Mouse (Mus musculus) stomach, embryonic 15.5 days (tissue): ENCODE results near the gene Map3k19. TPM values are rescaled to one million over a fixed set of nuclear protein-coding genes. Genes with fewer than 3 reads are reported as not detected.

Experiments used
- ATAC-seq: fragments of 200-750 bp; cut with Nextera tagmentation; 2 replicates; pipeline ENCODE4 v1.8.0; 2017; ENCODE audit warnings: low read depth, moderate number of reproducible peaks, moderate TSS enrichment; ENCODE audit not compliant: insufficient read depth, low FRiP score
- H3K27ac ChIP-seq: fragments of 300-500 bp; sonication (generic); 2 replicates; pipeline ENCODE4 v1.5.1; 2015; ENCODE audit warnings: mild to moderate bottlenecking, inconsistent platforms
- H3K27me3 ChIP-seq: fragments of 300-500 bp; sonication (generic); replicated peaks from 2 replicates; pipeline ENCODE4 v1.6.1; 2015; ENCODE audit warnings: inconsistent platforms
- H3K36me3 ChIP-seq: fragments of 300-500 bp; sonication (generic); 2 replicates; pipeline ENCODE4 v1.6.1; 2015; ENCODE audit warnings: inconsistent platforms
- H3K4me1 ChIP-seq: fragments of 300-500 bp; sonication (generic); 2 replicates; pipeline ENCODE4 v1.6.1; 2015; ENCODE audit warnings: inconsistent platforms
- H3K4me2 ChIP-seq: fragments of 300-500 bp; sonication (generic); 2 replicates; pipeline ENCODE4 v1.6.1; 2015; ENCODE audit warnings: mild to moderate bottlenecking, inconsistent platforms
- H3K4me3 ChIP-seq: fragments of 300-500 bp; sonication (generic); replicated peaks from 2 replicates; pipeline ENCODE4 v1.5.1; 2015; ENCODE audit warnings: inconsistent platforms
- H3K9ac ChIP-seq: fragments of 300-500 bp; sonication (generic); 2 replicates; pipeline ENCODE4 v1.6.1; 2015; ENCODE audit warnings: inconsistent platforms
- H3K9me3 ChIP-seq: fragments of 300-500 bp; sonication (generic); 2 replicates; pipeline ENCODE4 v1.6.1; 2016; ENCODE audit warnings: inconsistent platforms
- WGBS: fragments of 180-500 bp; shearing (Covaris S2); methylation state at CpG from one replicate; pipeline ENCODE4 v1.1.7; 2015; 5-methylcytosine and 5-hydroxymethylcytosine counted together
- polyA plus RNA-seq: library from polyadenylated mRNA; unstranded; fragments of >200 nt; fragmentation: Nextera tagmentation; extraction: Ambion mirVana; gene quantifications from 2 replicates; pipeline ENCODE4 v1.2.1, GENCODE M21; 2015

Gene Map3k19
- polyA plus RNA-seq, 1 experiment from 2014 or later = not detected

DNA sequence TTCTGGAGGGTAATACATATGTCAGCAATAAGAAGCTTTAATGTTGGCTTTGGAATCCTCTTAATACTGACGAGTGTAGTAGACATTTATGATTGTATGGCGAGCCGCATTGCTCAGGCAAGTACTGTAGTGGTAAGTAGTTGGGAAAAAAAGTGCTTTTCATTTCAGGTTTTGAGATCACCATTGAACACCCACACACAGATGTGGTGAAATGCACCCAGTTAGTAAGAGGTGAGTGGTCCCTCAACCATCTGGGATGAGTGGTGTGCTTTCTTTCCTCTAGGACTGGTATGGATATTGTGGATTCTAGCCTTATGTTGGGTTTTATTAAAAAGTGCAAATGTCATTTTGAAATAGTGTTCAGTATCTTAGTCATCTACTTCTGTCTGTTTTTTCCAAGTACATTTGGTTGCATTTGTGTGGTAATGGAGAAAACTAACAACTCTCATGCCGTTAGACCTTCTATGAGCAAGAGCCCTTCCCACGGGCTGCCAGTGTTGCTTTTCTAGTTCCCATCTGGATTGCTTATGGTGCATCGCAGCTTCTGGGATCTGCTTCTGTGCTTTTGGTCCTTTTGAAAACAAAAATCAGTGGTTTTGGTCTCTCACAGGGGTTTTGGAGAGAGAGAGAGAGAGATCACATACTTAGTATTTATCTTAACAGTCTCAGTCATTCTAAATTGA is 59.6 kb downstream of the Map3k19 start:
- H3K27me3 ChIP-seq = no peaks in the 10 kb centered on the region
- no peak overlapping the region for H3K27ac ChIP-seq
- no peaks in the 10 kb centered on the region for H3K4me1 ChIP-seq
- H3K9me3 ChIP-seq = no peaks in the 10 kb centered on the region
- ATAC-seq = no peak
- H3K4me3 ChIP-seq = no peak overlapping the region
- 87% methylated on average over 6 of the region's 6 CpGs for WGBS
- no peak overlapping the region for H3K9ac ChIP-seq
- H3K36me3 ChIP-seq = peaks cover 8% of the 10 kb centered on the region; the same call in 1 of the 2 replicates
- no peak overlapping the region for H3K4me2 ChIP-seq

DNA sequence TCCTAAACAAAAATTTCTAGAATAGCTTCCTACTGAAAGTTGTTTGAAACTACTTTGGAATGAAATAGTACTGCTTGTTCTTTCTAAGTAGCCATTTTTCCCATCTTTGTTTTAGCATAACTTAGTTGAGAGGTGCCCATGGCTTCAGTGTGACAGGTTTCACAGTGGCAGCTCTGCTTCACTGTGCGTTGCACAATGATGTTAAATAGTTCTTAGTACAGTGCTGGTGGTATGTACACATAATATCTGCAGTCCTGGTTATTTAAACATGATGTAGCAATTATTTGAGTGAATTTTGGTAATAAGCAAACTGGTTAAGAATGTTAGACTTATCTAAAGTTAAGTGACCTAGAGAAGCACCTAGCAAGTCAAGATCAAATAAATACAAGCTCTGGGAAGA is 61.4 kb downstream of the Map3k19 start:
- no peaks in the 10 kb centered on the region for H3K36me3 ChIP-seq
- H3K27me3 ChIP-seq = no peaks in the 10 kb centered on the region
- H3K9ac ChIP-seq = no peak overlapping the region
- 80% methylated on average over 1 of the region's 1 CpGs for WGBS
- H3K27ac ChIP-seq = no peak overlapping the region
- no peak overlapping the region for H3K4me2 ChIP-seq
- ATAC-seq = no peak
- no peak overlapping the region for H3K4me3 ChIP-seq
- no peaks in the 10 kb centered on the region for H3K4me1 ChIP-seq
- H3K9me3 ChIP-seq = no peaks in the 10 kb centered on the region

- Histone ChIP-seq H3K4me1 (no peaks in the 10 kb centered on the region), H3K36me3 (no peaks in the 10 kb centered on the region), H3K4me2 (no peak overlapping the region), H3K4me3 (no peak overlapping the region), H3K27me3 (no peaks in the 10 kb centered on the region), H3K9ac (no peak overlapping the region), H3K9me3 (no peaks in the 10 kb centered on the region), H3K27ac (no peak overlapping the region)
- no peak for ATAC-seq
- 82% methylated on average over 6 of the region's 6 CpGs for WGBS
These were observed 65.9 kb downstream of the Map3k19 start for GRCm38 (mm10) chr1:127788943-127789342.

GRCm38 (mm10) chr1:127785882-127786281 is 68.9 kb downstream of the Map3k19 start:
- H3K4me3 ChIP-seq = no peak overlapping the region
- no peaks in the 10 kb centered on the region for H3K36me3 ChIP-seq
- WGBS = 39% methylated on average over 1 of the region's 1 CpGs
- H3K27ac ChIP-seq = no peak overlapping the region
- no peaks in the 10 kb centered on the region for H3K4me1 ChIP-seq
- H3K27me3 ChIP-seq = no peaks in the 10 kb centered on the region
- no peak overlapping the region for H3K4me2 ChIP-seq
- no peaks in the 10 kb centered on the region for H3K9me3 ChIP-seq
- H3K9ac ChIP-seq = no peak overlapping the region
- ATAC-seq = no peak

GRCm38 (mm10) chr1:127783862-127784261 is 71.0 kb downstream of the Map3k19 start:
- ATAC-seq = no peak
- Histone ChIP-seq H3K9ac (no peak overlapping the region), H3K27ac (no peak overlapping the region), H3K36me3 (no peaks in the 10 kb centered on the region), H3K9me3 (no peaks in the 10 kb centered on the region), H3K4me1 (no peaks in the 10 kb centered on the region), H3K4me3 (no peak overlapping the region), H3K27me3 (no peaks in the 10 kb centered on the region), H3K4me2 (no peak overlapping the region)

DNA sequence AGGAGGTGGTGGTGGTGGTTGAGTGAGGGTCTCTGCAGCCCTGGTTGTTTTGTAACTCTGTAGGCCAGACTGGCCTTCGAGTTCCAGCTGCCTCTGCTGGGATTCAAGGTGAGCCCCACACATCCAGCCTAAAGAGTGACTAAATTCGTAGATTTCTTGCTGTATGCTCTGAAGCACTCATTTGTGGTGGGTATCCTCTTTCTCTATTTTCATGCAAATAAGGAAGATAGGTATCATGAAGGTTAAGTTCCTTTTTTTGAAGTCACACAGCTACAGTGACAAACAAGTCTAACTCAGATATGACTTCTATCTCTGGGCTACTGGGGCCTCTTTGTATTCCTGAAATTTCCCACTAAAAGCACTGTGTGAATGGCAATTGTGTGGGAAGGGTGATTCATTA is 74.0 kb downstream of the Map3k19 start:
- ATAC-seq = no peak
- WGBS = 76% methylated on average over 2 of the region's 2 CpGs

GRCm38 (mm10) chr1:127780142-127780541 is 74.7 kb downstream of the Map3k19 start:
- Histone ChIP-seq H3K4me3 (no peak overlapping the region), H3K4me2 (no peak overlapping the region), H3K9me3 (no peaks in the 10 kb centered on the region), H3K27ac (no peak overlapping the region), H3K9ac (no peak overlapping the region), H3K36me3 (no peaks in the 10 kb centered on the region), H3K4me1 (0 out of 2 replicates have a peak, but pooled peaks cover 6% of the 10 kb centered on the region), H3K27me3 (no peaks in the 10 kb centered on the region)
- no peak for ATAC-seq
- WGBS = 21% methylated on average over 3 of the region's 3 CpGs

More for the DNA sequence above, 74.0 kb downstream of the Map3k19 start:
- Histone ChIP-seq H3K27ac (no peak overlapping the region), H3K27me3 (no peaks in the 10 kb centered on the region), H3K4me3 (no peak overlapping the region), H3K9ac (no peak overlapping the region), H3K9me3 (no peaks in the 10 kb centered on the region), H3K36me3 (no peaks in the 10 kb centered on the region), H3K4me2 (no peak overlapping the region), H3K4me1 (0 out of 2 replicates have a peak, but pooled peaks cover 6% of the 10 kb centered on the region)

- WGBS = 88% methylated on average over 3 of the region's 3 CpGs
- H3K27me3 ChIP-seq = no peaks in the 10 kb centered on the region
- H3K9me3 ChIP-seq = no peaks in the 10 kb centered on the region
- no peaks in the 10 kb centered on the region for H3K36me3 ChIP-seq
- no peak for ATAC-seq
- no peak overlapping the region for H3K4me2 ChIP-seq
- H3K4me1 ChIP-seq = 0 out of 2 replicates have a peak, but pooled peaks cover 6% of the 10 kb centered on the region
- no peak overlapping the region for H3K9ac ChIP-seq
- no peak overlapping the region for H3K27ac ChIP-seq
- H3K4me3 ChIP-seq = no peak overlapping the region
These were observed 76.2 kb downstream of the Map3k19 start for GRCm38 (mm10) chr1:127778611-127779010.

GRCm38 (mm10) chr1:127776246-127776645 is 78.6 kb downstream of the Map3k19 start:
- peaks cover 6% of the 10 kb centered on the region; the same call in 1 of the 2 replicates for H3K4me1 ChIP-seq
- peak overlapping the region; percentile 37 for H3K4me2 ChIP-seq
- no peak overlapping the region; the same call in 1 of the 2 replicates for H3K27ac ChIP-seq
- peak overlapping the region; percentile 14; the same call in 1 of the 2 replicates for H3K4me3 ChIP-seq
- no peak for ATAC-seq
- no peaks in the 10 kb centered on the region for H3K27me3 ChIP-seq
- H3K9me3 ChIP-seq = no peaks in the 10 kb centered on the region
- no peak overlapping the region for H3K9ac ChIP-seq
- whole genome bisulfite sequencing = 49% methylated on average over 6 of the region's 6 CpGs
- H3K36me3 ChIP-seq = no peaks in the 10 kb centered on the region

- Histone ChIP-seq H3K4me3 (peak overlapping the region; percentile 86), H3K4me1 (peaks cover 6% of the 10 kb centered on the region; the same call in 1 of the 2 replicates), H3K27ac (no peak overlapping the region), H3K36me3 (no peaks in the 10 kb centered on the region), H3K4me2 (peak overlapping the region; percentile 59), H3K27me3 (no peaks in the 10 kb centered on the region), H3K9ac (peak overlapping the region; percentile 92; the same call in 1 of the 2 replicates), H3K9me3 (no peaks in the 10 kb centered on the region)
- 8% methylated on average over 10 of the region's 10 CpGs for WGBS
- no peak for ATAC-seq
These were observed 79.6 kb downstream of the Map3k19 start for GRCm38 (mm10) chr1:127775206-127775720.

DNA sequence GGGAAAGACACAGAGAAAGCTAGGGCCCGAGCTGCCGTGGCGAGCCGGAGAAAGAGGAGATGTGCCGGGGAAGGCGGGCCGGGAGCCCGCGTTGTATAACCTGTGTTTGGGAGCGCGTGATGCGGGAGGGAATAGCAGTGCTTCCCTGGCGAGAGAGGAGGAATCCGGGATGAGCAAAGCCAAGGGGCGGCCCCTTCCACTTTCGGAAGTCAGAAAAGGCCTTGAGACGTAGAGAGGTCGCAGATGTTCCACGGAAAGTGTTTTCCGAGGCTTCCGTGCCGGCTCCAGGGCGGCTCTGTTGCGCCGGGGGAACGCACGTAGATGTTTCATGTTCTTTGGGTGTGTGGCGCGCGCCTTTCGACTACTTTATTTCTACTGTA is 80.3 kb downstream of the Map3k19 start:
- H3K27me3 ChIP-seq = no peaks in the 10 kb centered on the region
- 0% methylated on average over 31 of the region's 31 CpGs for WGBS
- H3K9ac ChIP-seq = peak overlapping the region; percentile 92
- H3K36me3 ChIP-seq = no peaks in the 10 kb centered on the region
- peak overlapping the region; percentile 86 for H3K4me3 ChIP-seq
- peak overlapping the region; percentile 59 for H3K4me2 ChIP-seq
- peaks cover 6% of the 10 kb centered on the region; the same call in 1 of the 2 replicates for H3K4me1 ChIP-seq
- 0 out of 2 replicates have a peak, but pooled peaks have one; percentile 5 for ATAC-seq
- peak overlapping the region; percentile 91 for H3K27ac ChIP-seq
- no peaks in the 10 kb centered on the region for H3K9me3 ChIP-seq

- Histone ChIP-seq H3K27ac (peak within 1 kb of the TSS; percentile 91), H3K9ac (peak within 1 kb of the TSS; percentile 92), H3K4me2 (peak within 1 kb of the TSS; percentile 64), H3K4me1 (peaks cover 6% of the 10 kb centered on the region; the same call in 1 of the 2 replicates), H3K4me3 (peak within 1 kb of the TSS; percentile 86), H3K36me3 (no peaks in the 10 kb centered on the region), H3K27me3 (no peaks in the 10 kb centered on the region), H3K9me3 (no peaks in the 10 kb centered on the region)
- peak; percentile 99 for ATAC-seq
- under 1% methylated on average over 63 of the region's 63 CpGs for WGBS
These were observed 80.9 kb downstream of the Map3k19 start, which contains the start of gene Ccnt2 for GRCm38 (mm10) chr1:127773803-127774500. Gene Ccnt2, plus strand, starts transcription at chr1:127774164.
